Mouse (Mus musculus) ES-Bruce4 (cell line): ENCODE measurements around the gene Zfp952. TPM values are rescaled to one million over a fixed set of nuclear protein-coding genes. Genes with fewer than 3 reads are reported as not detected.
"Not testable (repeated sequence)": the region's sequence is repeated elsewhere in the genome, so short reads cannot be mapped to it uniquely, and the experiment has no call there.

Experiments
- H3K27ac ChIP-seq: 2 replicates; pipeline ENCODE4 v1.5.1; 2012; ENCODE audit warnings: low read length, inconsistent platforms; ENCODE audit not compliant: insufficient read depth
- H3K27me3 ChIP-seq: 2 replicates; pipeline ENCODE4 v1.6.1; 2012; ENCODE audit warnings: mild to moderate bottlenecking, low read length, inconsistent platforms; ENCODE audit not compliant: control insufficient read depth, poor library complexity, insufficient read depth, severe bottlenecking
- H3K36me3 ChIP-seq: 2 replicates; pipeline ENCODE4 v1.6.1; 2012; ENCODE audit warnings: inconsistent platforms, mild to moderate bottlenecking, low read length, moderate library complexity; ENCODE audit not compliant: control insufficient read depth, poor library complexity, insufficient read depth, severe bottlenecking
- H3K4me1 ChIP-seq: one replicate; pipeline ENCODE4 v1.8.1; 2011; ENCODE audit warnings: low read length; ENCODE audit not compliant: control insufficient read depth, insufficient read depth
- H3K4me3 ChIP-seq: 2 replicates; pipeline ENCODE4 v1.5.1; 2011; ENCODE audit warnings: low read depth, mild to moderate bottlenecking, low read length
- H3K9ac ChIP-seq: 2 replicates; pipeline ENCODE4 v1.6.1; 2012; ENCODE audit warnings: low read depth, mild to moderate bottlenecking, inconsistent platforms; ENCODE audit not compliant: poor library complexity, severe bottlenecking
- H3K9me3 ChIP-seq: replicated peaks from 2 replicates; pipeline ENCODE4 v1.6.1; 2012; ENCODE audit warnings: mild to moderate bottlenecking, low read length, inconsistent platforms; ENCODE audit not compliant: control insufficient read depth, poor library complexity, insufficient read depth, severe bottlenecking
- CTCF ChIP-seq: IDR thresholded peaks from one replicate; pipeline ENCODE4 v1.8.1; 2011; ENCODE audit warnings: low read depth, low read length
- EP300 ChIP-seq: IDR thresholded peaks from 2 replicates; pipeline ENCODE4 v1.6.1; 2011; ENCODE audit warnings: low read depth, low read length; ENCODE audit not compliant: insufficient read depth
- POLR2A ChIP-seq: IDR thresholded peaks from one replicate; pipeline ENCODE4 v1.8.1; 2011; ENCODE audit warnings: low read length; ENCODE audit not compliant: insufficient read depth
- polyA plus RNA-seq: library from polyadenylated mRNA; stranded (reverse); fragments of >200 nt; gene quantifications from 2 replicates; pipeline ENCODE4 v1.2.4, GENCODE M21; 2011; ENCODE audit warnings: low read depth; ENCODE audit not compliant: missing spikeins, insufficient read depth, insufficient read length

Gene Zfp952
- polyA plus RNA-seq, 1 experiment, result 13.5 TPM

GRCm38 (mm10) chr17:32991965-32992698 is 797 bp upstream of the Zfp952 start:
- TF ChIP-seq EP300 (no peak), CTCF (peak; percentile 4)
- Histone ChIP-seq H3K36me3 (no peaks in the 10 kb centered on the region), H3K4me3 (no peak overlapping the region), H3K4me1 (no peaks in the 10 kb centered on the region), H3K9ac (peak overlapping the region; percentile 14), H3K27me3 (no peaks in the 10 kb centered on the region), H3K27ac (no peak overlapping the region; the same call in 1 of the 2 replicates), H3K9me3 (no peaks in the 10 kb centered on the region)

GRCm38 (mm10) chr17:32998492-32998891 is 5.6 kb downstream of the Zfp952 start:
- Histone ChIP-seq H3K4me3 (no peak overlapping the region), H3K36me3 (peaks cover 9% of the 10 kb centered on the region), H3K9ac (no peak overlapping the region), H3K27ac (no peak overlapping the region), H3K27me3 (no peaks in the 10 kb centered on the region), H3K4me1 (no peaks in the 10 kb centered on the region), H3K9me3 (no peaks in the 10 kb centered on the region)
- no peak for TF ChIP-seq POLR2A
- TF ChIP-seq CTCF, result no peak
- TF ChIP-seq EP300, result no peak

DNA sequence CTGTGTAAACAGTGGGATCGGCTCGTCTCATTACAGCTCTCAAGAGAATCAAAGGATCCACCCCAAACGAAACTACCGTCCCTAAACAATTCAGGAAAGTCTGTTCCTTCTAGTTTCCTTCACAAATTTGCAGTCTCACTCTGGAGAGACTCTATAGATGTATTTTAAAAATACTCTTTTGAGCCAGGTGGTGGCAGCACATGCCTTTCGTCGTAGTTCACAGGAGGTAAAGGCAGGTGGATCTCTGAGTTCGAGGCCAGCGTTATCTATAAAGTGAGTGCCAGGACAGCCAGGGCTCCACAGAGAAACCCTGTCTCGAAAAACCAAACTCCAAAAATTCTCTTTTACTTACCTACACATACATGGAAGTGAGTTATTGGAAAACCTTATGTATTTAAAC is 15.4 kb downstream of the Zfp952 start:
- Histone ChIP-seq H3K4me3 (no peak overlapping the region), H3K27ac (no peak overlapping the region), H3K27me3 (no peaks in the 10 kb centered on the region), H3K4me1 (no peaks in the 10 kb centered on the region), H3K36me3 (peaks cover 6% of the 10 kb centered on the region), H3K9ac (no peak overlapping the region), H3K9me3 (no peaks in the 10 kb centered on the region)
- TF ChIP-seq CTCF (peak; percentile 49), POLR2A (no peak), EP300 (no peak)

DNA sequence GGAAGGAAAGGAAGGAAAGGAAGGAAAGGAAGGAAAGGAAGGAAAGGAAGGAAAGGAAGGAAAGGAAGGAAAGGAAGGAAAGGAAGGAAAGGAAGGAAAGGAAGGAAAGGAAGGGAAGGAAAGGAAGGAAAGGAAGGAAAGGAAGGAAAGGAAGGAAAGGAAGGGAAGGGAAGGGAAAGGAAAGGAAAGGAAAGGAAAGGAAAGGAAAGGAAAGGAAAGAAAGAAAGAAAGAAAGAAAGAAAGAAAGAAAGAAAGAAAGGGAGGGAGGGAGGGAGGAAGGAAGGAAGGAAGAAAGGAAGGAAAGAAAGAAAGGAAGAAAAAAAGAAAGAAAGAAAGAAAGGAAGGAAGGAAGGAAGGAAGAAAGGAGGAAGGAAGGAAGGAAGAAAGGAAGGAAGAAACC is 27.5 kb downstream of the Zfp952 start:
- not testable (repeated sequence) for H3K4me3 ChIP-seq

GRCm38 (mm10) chr17:33032376-33032775 is 39.4 kb downstream of the Zfp952 start:
- Histone ChIP-seq H3K9ac (peak overlapping the region; percentile 78), H3K36me3 (no peaks in the 10 kb centered on the region), H3K4me1 (no peaks in the 10 kb centered on the region), H3K4me3 (peak overlapping the region; percentile 95), H3K27me3 (no peaks in the 10 kb centered on the region), H3K9me3 (no peaks in the 10 kb centered on the region), H3K27ac (no peak overlapping the region)
- TF ChIP-seq POLR2A, result no peak
- no peak for TF ChIP-seq EP300
- TF ChIP-seq CTCF, result no peak

More for the DNA sequence above, 27.5 kb downstream of the Zfp952 start:
- not testable (repeated sequence) for H3K27ac ChIP-seq, H3K4me1 ChIP-seq, H3K27me3 ChIP-seq, H3K9ac ChIP-seq
- Histone ChIP-seq H3K9me3 (peaks cover 26% of the 10 kb centered on the region), H3K36me3 (peaks cover 25% of the 10 kb centered on the region)

DNA sequence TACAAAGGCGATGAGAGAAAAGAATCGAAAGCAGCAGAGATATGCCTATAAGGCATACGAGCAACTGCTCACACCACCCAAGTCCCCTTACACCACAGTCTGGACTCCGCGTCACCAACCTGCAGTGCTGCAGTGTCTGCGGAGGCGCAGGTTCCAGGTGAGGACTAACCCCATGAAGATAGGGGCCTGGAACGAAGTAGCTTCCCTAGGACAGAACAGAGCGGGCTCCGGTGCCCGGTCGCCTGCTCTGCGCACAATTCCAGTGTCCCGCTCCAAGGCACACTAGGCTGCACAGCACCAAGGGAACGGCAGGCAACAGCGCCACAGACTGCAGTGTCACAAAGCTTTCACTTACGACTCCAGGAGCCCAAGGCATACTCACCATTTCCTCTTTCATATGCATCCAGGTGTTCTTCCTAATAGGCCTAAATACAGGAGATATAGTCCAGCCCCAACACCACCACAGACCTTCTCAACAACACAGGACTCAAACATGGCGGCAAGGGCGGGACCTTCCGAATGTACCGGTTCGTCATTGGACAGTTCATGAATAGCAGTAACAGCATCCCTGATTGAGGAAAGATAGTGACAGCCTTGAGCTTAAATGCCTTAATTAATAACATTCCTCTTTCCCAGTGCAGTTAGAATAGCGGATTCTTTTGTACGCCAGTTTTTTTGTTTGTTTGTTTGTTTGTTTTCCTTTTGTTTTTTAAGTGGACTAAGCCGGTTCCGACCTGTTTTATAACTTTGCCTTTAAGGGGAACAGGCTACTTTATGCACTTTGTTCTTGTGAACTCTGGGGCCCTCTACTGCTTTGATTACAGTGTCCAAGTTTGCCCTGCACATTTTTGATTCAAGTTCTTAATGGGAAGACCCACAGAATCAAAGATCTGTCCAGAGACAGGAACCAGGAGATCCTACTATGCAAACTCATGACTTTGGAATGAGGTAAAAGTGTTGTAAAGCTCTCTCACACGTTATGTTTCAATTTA is 40.3 kb downstream of the Zfp952 start, which contains the start of gene Zfp763:
Gene Zfp763 (minus strand): TSS at position 503 of the 992 bp plus-strand sequence.
- Histone ChIP-seq H3K4me1 (no peaks in the 10 kb centered on the region), H3K4me3 (peak within 1 kb of the TSS; percentile 95), H3K9ac (peak within 1 kb of the TSS; percentile 78), H3K27me3 (no peaks in the 10 kb centered on the region), H3K27ac (peak within 1 kb of the TSS; percentile 62), H3K36me3 (no peaks in the 10 kb centered on the region), H3K9me3 (no peaks in the 10 kb centered on the region)
- TF ChIP-seq CTCF (no peak), EP300 (no peak), POLR2A (peak; percentile 65)

Other genes with a start within 250 kb of the Zfp952 start
- 43.8 and 54.5 TPM in 2 replicates for gene Zfp871, start 204.8 kb upstream of the Zfp952 start, polyA plus RNA-seq
- gene Zfp811, start 183.2 kb upstream of the Zfp952 start, polyA plus RNA-seq, result 8.0 and 8.4 TPM in 2 replicates
- gene Zfp799, start 162.9 kb upstream of the Zfp952 start, polyA plus RNA-seq, result 25.5 and 27.1 TPM in 2 replicates
- 17.6 and 19.0 TPM in 2 replicates for gene Zfp870, start 101.5 kb upstream of the Zfp952 start, polyA plus RNA-seq
- not detected in 2 replicates for gene Cyp4f14, start 75.8 kb upstream of the Zfp952 start, polyA plus RNA-seq
- 12.7 and 18.8 TPM in 2 replicates for gene Cyp4f13, start 45.7 kb upstream of the Zfp952 start, polyA plus RNA-seq
- gene Zfp472, start 27.3 kb upstream of the Zfp952 start, polyA plus RNA-seq, result 12.9 and 14.5 TPM in 2 replicates
- gene Zfp763, start 40.3 kb downstream of the Zfp952 start, polyA plus RNA-seq, result 9.5 and 10.5 TPM in 2 replicates
- not detected in 2 replicates for gene 4921501E09Rik, start 74.9 kb downstream of the Zfp952 start, polyA plus RNA-seq
- 5.0 and 5.5 TPM in 2 replicates for gene Zfp563, start 96.2 kb downstream of the Zfp952 start, polyA plus RNA-seq
- 0.21 and 0.23 TPM in 2 replicates for gene Morc2b, start 146.6 kb downstream of the Zfp952 start, polyA plus RNA-seq
- gene Olfr55, start 175.3 kb downstream of the Zfp952 start, polyA plus RNA-seq, result not detected in 2 replicates
- gene Olfr239, start 198.2 kb downstream of the Zfp952 start, polyA plus RNA-seq, result not detected in 2 replicates
- 0.43 and 0.52 TPM in 2 replicates for gene Olfr1564, start 228.6 kb downstream of the Zfp952 start, polyA plus RNA-seq